Mouse (Mus musculus): ENCODE measurements around the gene Nell2. TPM values are rescaled to one million over a fixed set of nuclear protein-coding genes. Genes with fewer than 3 reads are reported as not detected.
"Not testable (repeated sequence)": the region's sequence is repeated elsewhere in the genome, so short reads cannot be mapped to it uniquely, and the experiment has no call there.

The Nell2 gene
- polyA plus RNA-seq, 1 experiment from 2014 or later, result 50.7 TPM

- Histone ChIP-seq H3K27me3 (ENCODE audit: low read depth, poor library complexity, severe bottlenecking) (no peaks in the 10 kb centered on the region), H3K36me3 (no peaks in the 10 kb centered on the region), H3K27ac (replicated peaks) (no peak overlapping the region), H3K9me3 (replicated peaks) (no peaks in the 10 kb centered on the region), H3K4me3 (no peak overlapping the region), H3K4me1 (no peaks in the 10 kb centered on the region)
- WGBS, result 80% methylated on average over 9 of the region's 9 CpGs
- DNase-seq (ENCODE audit: low spot score), result no peak
Measured at GRCm38 (mm10) chr15:95257131-95257530, 271.2 kb downstream of the Nell2 start.

GRCm38 (mm10) chr15:95245516-95245915 is 282.8 kb downstream of the Nell2 start:
- 0 out of 2 replicates have a peak, but pooled peaks cover 6% of the 10 kb centered on the region for H3K4me1 ChIP-seq
- no peak overlapping the region for H3K27ac ChIP-seq (replicated peaks)
- no peak for DNase-seq (ENCODE audit: low spot score)
- no peaks in the 10 kb centered on the region for H3K27me3 ChIP-seq (ENCODE audit: low read depth, poor library complexity, severe bottlenecking)
- H3K36me3 ChIP-seq, result no peaks in the 10 kb centered on the region
- 93% methylated on average over 11 of the region's 11 CpGs for WGBS
- no peaks in the 10 kb centered on the region for H3K9me3 ChIP-seq (replicated peaks)
- no peak overlapping the region for H3K4me3 ChIP-seq

- H3K4me1 ChIP-seq, result 0 out of 2 replicates have a peak, but pooled peaks cover 6% of the 10 kb centered on the region
- H3K36me3 ChIP-seq, result peaks cover 10% of the 10 kb centered on the region; the same call in 1 of the 2 replicates
- no peaks in the 10 kb centered on the region for H3K9me3 ChIP-seq (replicated peaks)
- no peak for DNase-seq (ENCODE audit: low spot score)
- no peak overlapping the region for H3K4me3 ChIP-seq
- WGBS, result 68% methylated on average over 8 of the region's 8 CpGs
- H3K27me3 ChIP-seq (ENCODE audit: low read depth, poor library complexity, severe bottlenecking), result no peaks in the 10 kb centered on the region
- no peak overlapping the region for H3K27ac ChIP-seq (replicated peaks)
Measured at GRCm38 (mm10) chr15:95243876-95244275, 284.5 kb downstream of the Nell2 start.

- Histone ChIP-seq H3K4me1 (0 out of 2 replicates have a peak, but pooled peaks cover 6% of the 10 kb centered on the region), H3K27ac (replicated peaks) (no peak overlapping the region), H3K27me3 (ENCODE audit: low read depth, poor library complexity, severe bottlenecking) (no peaks in the 10 kb centered on the region), H3K4me3 (no peak overlapping the region), H3K9me3 (replicated peaks) (no peaks in the 10 kb centered on the region), H3K36me3 (peaks cover 10% of the 10 kb centered on the region; the same call in 1 of the 2 replicates)
- 91% methylated on average over 3 of the region's 3 CpGs for WGBS
- no peak for DNase-seq (ENCODE audit: low spot score)
Measured at GRCm38 (mm10) chr15:95241161-95241560, 287.2 kb downstream of the Nell2 start.

GRCm38 (mm10) chr15:95237021-95237420 is 291.3 kb downstream of the Nell2 start:
- H3K36me3 ChIP-seq; H3K4me1 ChIP-seq; H3K9me3 ChIP-seq (replicated peaks); H3K27me3 ChIP-seq (ENCODE audit: low read depth, poor library complexity, severe bottlenecking); H3K4me3 ChIP-seq; DNase-seq (ENCODE audit: low spot score); H3K27ac ChIP-seq (replicated peaks): not testable (repeated sequence)
- WGBS, result 93% methylated on average over 2 of the region's 2 CpGs

GRCm38 (mm10) chr15:95236509-95236908 is 291.9 kb downstream of the Nell2 start:
- H3K36me3 ChIP-seq, result peaks cover 10% of the 10 kb centered on the region; the same call in 1 of the 2 replicates
- no peak for DNase-seq (ENCODE audit: low spot score)
- 0 out of 2 replicates have a peak, but pooled peaks cover 2% of the 10 kb centered on the region for H3K4me1 ChIP-seq
- no peak overlapping the region for H3K27ac ChIP-seq (replicated peaks)
- no peaks in the 10 kb centered on the region for H3K9me3 ChIP-seq (replicated peaks)
- 90% methylated on average over 3 of the region's 3 CpGs for WGBS
- H3K27me3 ChIP-seq (ENCODE audit: low read depth, poor library complexity, severe bottlenecking), result no peaks in the 10 kb centered on the region
- no peak overlapping the region for H3K4me3 ChIP-seq

GRCm38 (mm10) chr15:95231171-95231570 is 297.2 kb downstream of the Nell2 start:
- 94% methylated on average over 13 of the region's 13 CpGs for WGBS
- no peaks in the 10 kb centered on the region for H3K4me1 ChIP-seq
- DNase-seq (ENCODE audit: low spot score), result no peak

GRCm38 (mm10) chr15:95216640-95217365 is 311.6 kb downstream of the Nell2 start:
- H3K27ac ChIP-seq (replicated peaks), result no peak overlapping the region
- peaks cover 8% of the 10 kb centered on the region for H3K36me3 ChIP-seq
- no peak for DNase-seq (ENCODE audit: low spot score)
- H3K4me3 ChIP-seq, result no peak overlapping the region
- H3K27me3 ChIP-seq (ENCODE audit: low read depth, poor library complexity, severe bottlenecking), result no peaks in the 10 kb centered on the region
- H3K9me3 ChIP-seq (replicated peaks), result no peaks in the 10 kb centered on the region
- H3K4me1 ChIP-seq, result no peaks in the 10 kb centered on the region
- 83% methylated on average over 12 of the region's 12 CpGs for WGBS

More at GRCm38 (mm10) chr15:95231171-95231570, 297.2 kb downstream of the Nell2 start:
- no peaks in the 10 kb centered on the region for H3K27me3 ChIP-seq (ENCODE audit: low read depth, poor library complexity, severe bottlenecking)
- H3K4me3 ChIP-seq, result no peak overlapping the region
- H3K9me3 ChIP-seq (replicated peaks), result no peaks in the 10 kb centered on the region
- no peak overlapping the region for H3K27ac ChIP-seq (replicated peaks)
- peaks cover 16% of the 10 kb centered on the region for H3K36me3 ChIP-seq

GRCm38 (mm10) chr15:95210551-95210950 is 317.8 kb downstream of the Nell2 start:
- Histone ChIP-seq H3K36me3 (no peaks in the 10 kb centered on the region), H3K9me3 (replicated peaks) (no peaks in the 10 kb centered on the region), H3K4me1 (no peaks in the 10 kb centered on the region), H3K4me3 (no peak overlapping the region), H3K27me3 (ENCODE audit: low read depth, poor library complexity, severe bottlenecking) (no peaks in the 10 kb centered on the region), H3K27ac (replicated peaks) (no peak overlapping the region)
- WGBS, result 86% methylated on average over 4 of the region's 4 CpGs
- DNase-seq (ENCODE audit: low spot score), result no peak

GRCm38 (mm10) chr15:95209186-95209585 is 319.2 kb downstream of the Nell2 start:
- Histone ChIP-seq H3K36me3 (no peaks in the 10 kb centered on the region), H3K27me3 (ENCODE audit: low read depth, poor library complexity, severe bottlenecking) (no peaks in the 10 kb centered on the region), H3K4me3 (no peak overlapping the region), H3K27ac (replicated peaks) (no peak overlapping the region), H3K9me3 (replicated peaks) (no peaks in the 10 kb centered on the region), H3K4me1 (no peaks in the 10 kb centered on the region)
- 83% methylated on average over 4 of the region's 4 CpGs for WGBS
- DNase-seq (ENCODE audit: low spot score), result no peak

- no peak overlapping the region for H3K27ac ChIP-seq (replicated peaks)
- H3K4me1 ChIP-seq, result no peaks in the 10 kb centered on the region
- DNase-seq (ENCODE audit: low spot score), result no peak
- no peak overlapping the region for H3K4me3 ChIP-seq
- H3K9me3 ChIP-seq (replicated peaks), result no peaks in the 10 kb centered on the region
- H3K36me3 ChIP-seq, result no peaks in the 10 kb centered on the region
- H3K27me3 ChIP-seq (ENCODE audit: low read depth, poor library complexity, severe bottlenecking), result no peaks in the 10 kb centered on the region
- whole genome bisulfite sequencing, result 70% methylated on average over 9 of the region's 9 CpGs
Measured at GRCm38 (mm10) chr15:95193661-95194280, 334.6 kb downstream of the Nell2 start.

GRCm38 (mm10) chr15:95192951-95193350 is 335.4 kb downstream of the Nell2 start:
- H3K4me1 ChIP-seq, result no peaks in the 10 kb centered on the region; the same call in 1 of the 2 replicates
- no peak for DNase-seq (ENCODE audit: low spot score)
- H3K36me3 ChIP-seq, result no peaks in the 10 kb centered on the region
- no peaks in the 10 kb centered on the region for H3K27me3 ChIP-seq (ENCODE audit: low read depth, poor library complexity, severe bottlenecking)
- no peak overlapping the region for H3K27ac ChIP-seq (replicated peaks)
- WGBS, result 91% methylated on average over 8 of the region's 8 CpGs
- no peak overlapping the region for H3K4me3 ChIP-seq
- no peaks in the 10 kb centered on the region for H3K9me3 ChIP-seq (replicated peaks)

- Histone ChIP-seq H3K4me1 (peaks cover 7% of the 10 kb centered on the region), H3K36me3 (no peaks in the 10 kb centered on the region), H3K4me3 (no peak overlapping the region), H3K27me3 (ENCODE audit: low read depth, poor library complexity, severe bottlenecking) (no peaks in the 10 kb centered on the region), H3K9me3 (replicated peaks) (0 out of 2 replicates have a peak, but pooled peaks cover 3% of the 10 kb centered on the region), H3K27ac (replicated peaks) (no peak overlapping the region)
- no peak for DNase-seq (ENCODE audit: low spot score)
- 80% methylated on average over 10 of the region's 10 CpGs for WGBS
Measured at GRCm38 (mm10) chr15:95186226-95186625, 342.1 kb downstream of the Nell2 start.
